Mouse (Mus musculus): ENCODE data around the gene Zfp605.

GRCm38 (mm10) chr5:110137816-110138215 is 27.9 kb downstream of the Zfp605 start:
- TF ChIP-seq POLR2A (IDR thresholded peaks at IDR 0.05; ENCODE audit: insufficient read depth, low read depth, low read length) (no peak), CTCF (IDR thresholded peaks at IDR 0.05; ENCODE audit: insufficient read depth, low read depth, low read length) (no peak)
